Mouse (Mus musculus): ENCODE data around the gene Sc5d.

- TF ChIP-seq GATA1 (IDR thresholded peaks at IDR 0.05; ENCODE audit: borderline replicate concordance, low read length) = no peak
- no peak for TF ChIP-seq FLI1 (IDR thresholded peaks at IDR 0.05; ENCODE audit: low read length)
These were observed 54.4 kb downstream of the Sc5d start for GRCm38 (mm10) chr9:42209666-42210065.
